Mouse (Mus musculus): ENCODE results near the gene Tmem256. TPM values are rescaled to one million over a fixed set of nuclear protein-coding genes. Genes with fewer than 3 reads are reported as not detected.

Gene Tmem256
- polyA plus RNA-seq, 1 experiment from 2014 or later = 294 TPM

GRCm38 (mm10) chr11:69883527-69884151 lies 45.3 kb downstream of the Tmem256 start:
- no peaks in the 10 kb centered on the region for H3K27me3 ChIP-seq (ENCODE audit: control insufficient read depth, insufficient read depth, low read length)
- WGBS = 86% methylated on average over 8 of the region's 8 CpGs
- no peaks in the 10 kb centered on the region for H3K36me3 ChIP-seq (replicated peaks; ENCODE audit: control insufficient read depth, insufficient read depth, low read depth, low read length)
- H3K4me3 ChIP-seq (ENCODE audit: low read depth, low read length) = no peak overlapping the region
- no peak for ATAC-seq (replicated peaks; ENCODE audit: insufficient number of reproducible peaks, low FRiP score, low TSS enrichment, low read depth)
- 0 out of 2 replicates have a peak, but pooled peaks cover 2% of the 10 kb centered on the region for H3K4me1 ChIP-seq (ENCODE audit: control insufficient read depth, insufficient read depth, low read length)
- no peak for DNase-seq (ENCODE audit: low spot score)
- H3K9me3 ChIP-seq (replicated peaks; ENCODE audit: control insufficient read depth, low read length) = no peaks in the 10 kb centered on the region
- H3K27ac ChIP-seq (replicated peaks; ENCODE audit: low read depth, low read length) = no peak overlapping the region
- no peak overlapping the region for H3K9ac ChIP-seq (replicated peaks; ENCODE audit: low read length)
- no peak overlapping the region for H3K4me2 ChIP-seq (ENCODE audit: low read depth, low read length)

GRCm38 (mm10) chr11:69884240-69884639 lies 45.9 kb downstream of the Tmem256 start:
- Histone ChIP-seq H3K4me2 (ENCODE audit: low read depth, low read length) (no peak overlapping the region), H3K36me3 (replicated peaks; ENCODE audit: control insufficient read depth, insufficient read depth, low read depth, low read length) (no peaks in the 10 kb centered on the region), H3K4me1 (ENCODE audit: control insufficient read depth, insufficient read depth, low read length) (0 out of 2 replicates have a peak, but pooled peaks cover 2% of the 10 kb centered on the region), H3K27me3 (ENCODE audit: control insufficient read depth, insufficient read depth, low read length) (no peaks in the 10 kb centered on the region), H3K9me3 (replicated peaks; ENCODE audit: control insufficient read depth, low read length) (no peaks in the 10 kb centered on the region), H3K27ac (replicated peaks; ENCODE audit: low read depth, low read length) (no peak overlapping the region), H3K9ac (replicated peaks; ENCODE audit: low read length) (peak overlapping the region; percentile 34; the same call in 1 of the 2 replicates), H3K4me3 (ENCODE audit: low read depth, low read length) (no peak overlapping the region)
- WGBS = 86% methylated on average over 9 of the region's 9 CpGs
- DNase-seq (ENCODE audit: low spot score) (no peak), ATAC-seq (replicated peaks; ENCODE audit: insufficient number of reproducible peaks, low FRiP score, low TSS enrichment, low read depth) (no peak)

GRCm38 (mm10) chr11:69884663-69885062 lies 46.3 kb downstream of the Tmem256 start:
- Histone ChIP-seq H3K9me3 (replicated peaks; ENCODE audit: control insufficient read depth, low read length) (no peaks in the 10 kb centered on the region), H3K9ac (replicated peaks; ENCODE audit: low read length) (no peak overlapping the region; the same call in 1 of the 2 replicates), H3K36me3 (replicated peaks; ENCODE audit: control insufficient read depth, insufficient read depth, low read depth, low read length) (no peaks in the 10 kb centered on the region), H3K4me3 (ENCODE audit: low read depth, low read length) (no peak overlapping the region), H3K27me3 (ENCODE audit: control insufficient read depth, insufficient read depth, low read length) (no peaks in the 10 kb centered on the region), H3K27ac (replicated peaks; ENCODE audit: low read depth, low read length) (no peak overlapping the region), H3K4me2 (ENCODE audit: low read depth, low read length) (no peak overlapping the region), H3K4me1 (ENCODE audit: control insufficient read depth, insufficient read depth, low read length) (0 out of 2 replicates have a peak, but pooled peaks cover 2% of the 10 kb centered on the region)
- 81% methylated on average over 8 of the region's 8 CpGs for WGBS
- no peak for DNase-seq (ENCODE audit: low spot score)
- ATAC-seq (replicated peaks; ENCODE audit: insufficient number of reproducible peaks, low FRiP score, low TSS enrichment, low read depth) = no peak

- Histone ChIP-seq H3K4me3 (ENCODE audit: low read depth, low read length) (no peak overlapping the region), H3K4me1 (ENCODE audit: control insufficient read depth, insufficient read depth, low read length) (no peaks in the 10 kb centered on the region), H3K9me3 (replicated peaks; ENCODE audit: control insufficient read depth, low read length) (no peaks in the 10 kb centered on the region), H3K4me2 (ENCODE audit: low read depth, low read length) (no peak overlapping the region), H3K27me3 (ENCODE audit: control insufficient read depth, insufficient read depth, low read length) (no peaks in the 10 kb centered on the region), H3K9ac (replicated peaks; ENCODE audit: low read length) (no peak overlapping the region), H3K27ac (replicated peaks; ENCODE audit: low read depth, low read length) (no peak overlapping the region), H3K36me3 (replicated peaks; ENCODE audit: control insufficient read depth, insufficient read depth, low read depth, low read length) (no peaks in the 10 kb centered on the region)
- DNase-seq (ENCODE audit: low spot score) (no peak), ATAC-seq (replicated peaks; ENCODE audit: insufficient number of reproducible peaks, low FRiP score, low TSS enrichment, low read depth) (no peak)
- WGBS = 78% methylated on average over 8 of the region's 8 CpGs
Observed at GRCm38 (mm10) chr11:69886907-69887635, 48.8 kb downstream of the Tmem256 start.

Small RNAs within 50 kb of the gene (microRNA-seq; reads per million reads assigned to microRNA genes)
- gene Mir6924 (ENCODE audit: borderline number of aligned reads) = not detected

Other genes with a start within 250 kb of the Tmem256 start
- gene Atp1b2, start 232.6 kb upstream of the Tmem256 start, polyA plus RNA-seq (2014; fragmentation: Nextera tagmentation; extraction: Ambion mirVana) = 5.2 and 6.0 TPM in 2 replicates
- 0.14 TPM in 1 of 2 replicates, not detected in the other for gene Shbg, start 220.6 kb upstream of the Tmem256 start, polyA plus RNA-seq (2014; fragmentation: Nextera tagmentation; extraction: Ambion mirVana)
- gene Sat2, start 216.5 kb upstream of the Tmem256 start, polyA plus RNA-seq (2014; fragmentation: Nextera tagmentation; extraction: Ambion mirVana) = 15.0 and 19.4 TPM in 2 replicates
- gene Fxr2, start 205.5 kb upstream of the Tmem256 start, polyA plus RNA-seq (2014; fragmentation: Nextera tagmentation; extraction: Ambion mirVana) = 24.3 and 30.9 TPM in 2 replicates
- not detected in 2 replicates for gene Sox15, start 183.2 kb upstream of the Tmem256 start, polyA plus RNA-seq (2014; fragmentation: Nextera tagmentation; extraction: Ambion mirVana)
- 25.9 and 28.0 TPM in 2 replicates for gene Mpdu1, start 175.9 kb upstream of the Tmem256 start, polyA plus RNA-seq (2014; fragmentation: Nextera tagmentation; extraction: Ambion mirVana)
- 5.5 and 7.6 TPM in 2 replicates for gene Cd68, start 172.4 kb upstream of the Tmem256 start, polyA plus RNA-seq (2014; fragmentation: Nextera tagmentation; extraction: Ambion mirVana)
- gene Eif4a1, start 166.1 kb upstream of the Tmem256 start, polyA plus RNA-seq (2014; fragmentation: Nextera tagmentation; extraction: Ambion mirVana) = 959 and 1,000 TPM in 2 replicates
- 106 and 108 TPM in 2 replicates for gene Senp3, start 156.4 kb upstream of the Tmem256 start, polyA plus RNA-seq (2014; fragmentation: Nextera tagmentation; extraction: Ambion mirVana)
- 0.24 and 0.42 TPM in 2 replicates for gene Tnfsf13, start 152.7 kb upstream of the Tmem256 start, polyA plus RNA-seq (2014; fragmentation: Nextera tagmentation; extraction: Ambion mirVana)
- 3.6 and 4.3 TPM in 2 replicates for gene Tnfsf12, start 142.7 kb upstream of the Tmem256 start, polyA plus RNA-seq (2014; fragmentation: Nextera tagmentation; extraction: Ambion mirVana)
- gene Tnfsfm13, start 142.4 kb upstream of the Tmem256 start, polyA plus RNA-seq (2014; fragmentation: Nextera tagmentation; extraction: Ambion mirVana) = 1.2 and 1.5 TPM in 2 replicates
- 51.4 and 56.5 TPM in 2 replicates for gene Polr2a, start 79.9 kb upstream of the Tmem256 start, polyA plus RNA-seq (2014; fragmentation: Nextera tagmentation; extraction: Ambion mirVana)
- 0.18 TPM in 1 of 2 replicates, not detected in the other for gene Slc35g3, start 76.5 kb upstream of the Tmem256 start, polyA plus RNA-seq (2014; fragmentation: Nextera tagmentation; extraction: Ambion mirVana)
- 1.1 and 1.2 TPM in 2 replicates for gene Zbtb4, start 72.6 kb upstream of the Tmem256 start, polyA plus RNA-seq (2014; fragmentation: Nextera tagmentation; extraction: Ambion mirVana)
- gene Chrnb1, start 42.6 kb upstream of the Tmem256 start, polyA plus RNA-seq (2014; fragmentation: Nextera tagmentation; extraction: Ambion mirVana) = 3.0 and 3.6 TPM in 2 replicates
- 0.92 and 0.97 TPM in 2 replicates for gene Fgf11, start 36.7 kb upstream of the Tmem256 start, polyA plus RNA-seq (2014; fragmentation: Nextera tagmentation; extraction: Ambion mirVana)
- 2.1 and 2.8 TPM in 2 replicates for gene Tmem102, start 32.9 kb upstream of the Tmem256 start, polyA plus RNA-seq (2014; fragmentation: Nextera tagmentation; extraction: Ambion mirVana)
- gene Gm39566, start 23.2 kb upstream of the Tmem256 start, polyA plus RNA-seq (2014; fragmentation: Nextera tagmentation; extraction: Ambion mirVana) = not detected in 2 replicates
- not detected in 2 replicates for gene Spem2, start 20.0 kb upstream of the Tmem256 start, polyA plus RNA-seq (2014; fragmentation: Nextera tagmentation; extraction: Ambion mirVana)
- gene Spem1, start 16.3 kb upstream of the Tmem256 start, polyA plus RNA-seq (2014; fragmentation: Nextera tagmentation; extraction: Ambion mirVana) = 0.27 TPM in 1 of 2 replicates, not detected in the other
- 8.2 and 9.1 TPM in 2 replicates for gene Nlgn2, start 730 bp upstream of the Tmem256 start, polyA plus RNA-seq (2014; fragmentation: Nextera tagmentation; extraction: Ambion mirVana)
- gene Plscr3, start 7.9 kb downstream of the Tmem256 start, polyA plus RNA-seq (2014; fragmentation: Nextera tagmentation; extraction: Ambion mirVana) = 90.0 and 102 TPM in 2 replicates
- gene Tnk1, start 20.2 kb downstream of the Tmem256 start, polyA plus RNA-seq (2014; fragmentation: Nextera tagmentation; extraction: Ambion mirVana) = 1.1 and 1.9 TPM in 2 replicates
- not detected in 2 replicates for gene Tmem95, start 39.5 kb downstream of the Tmem256 start, polyA plus RNA-seq (2014; fragmentation: Nextera tagmentation; extraction: Ambion mirVana)
- gene Kctd11, start 42.9 kb downstream of the Tmem256 start, polyA plus RNA-seq (2014; fragmentation: Nextera tagmentation; extraction: Ambion mirVana) = 3.2 and 3.5 TPM in 2 replicates
- 0.56 and 0.60 TPM in 2 replicates for gene Acap1, start 57.0 kb downstream of the Tmem256 start, polyA plus RNA-seq (2014; fragmentation: Nextera tagmentation; extraction: Ambion mirVana)
- gene 2810408A11Rik, start 62.5 kb downstream of the Tmem256 start, polyA plus RNA-seq (2014; fragmentation: Nextera tagmentation; extraction: Ambion mirVana) = 17.6 and 20.7 TPM in 2 replicates
- 11.5 and 13.8 TPM in 2 replicates for gene Neurl4, start 62.6 kb downstream of the Tmem256 start, polyA plus RNA-seq (2014; fragmentation: Nextera tagmentation; extraction: Ambion mirVana)
- 76.2 and 81.8 TPM in 2 replicates for gene Gps2, start 75.4 kb downstream of the Tmem256 start, polyA plus RNA-seq (2014; fragmentation: Nextera tagmentation; extraction: Ambion mirVana)
- gene Eif5a, start 83.4 kb downstream of the Tmem256 start, polyA plus RNA-seq (2014; fragmentation: Nextera tagmentation; extraction: Ambion mirVana) = 2,030 and 2,067 TPM in 2 replicates
- 5.5 and 6.6 TPM in 2 replicates for gene Ybx2, start 97.3 kb downstream of the Tmem256 start, polyA plus RNA-seq (2014; fragmentation: Nextera tagmentation; extraction: Ambion mirVana)
- gene Slc2a4, start 109.7 kb downstream of the Tmem256 start, polyA plus RNA-seq (2014; fragmentation: Nextera tagmentation; extraction: Ambion mirVana) = 20.2 and 20.5 TPM in 2 replicates
- 17.1 and 22.0 TPM in 2 replicates for gene Cldn7, start 126.3 kb downstream of the Tmem256 start, polyA plus RNA-seq (2014; fragmentation: Nextera tagmentation; extraction: Ambion mirVana)
- gene Ctdnep1, start 142.6 kb downstream of the Tmem256 start, polyA plus RNA-seq (2014; fragmentation: Nextera tagmentation; extraction: Ambion mirVana) = 26.2 and 26.5 TPM in 2 replicates
- gene Elp5, start 144.0 kb downstream of the Tmem256 start, polyA plus RNA-seq (2014; fragmentation: Nextera tagmentation; extraction: Ambion mirVana) = 156 and 157 TPM in 2 replicates
- gene Gabarap, start 152.6 kb downstream of the Tmem256 start, polyA plus RNA-seq (2014; fragmentation: Nextera tagmentation; extraction: Ambion mirVana) = 474 and 509 TPM in 2 replicates
- 57.7 and 58.0 TPM in 2 replicates for gene Phf23, start 157.3 kb downstream of the Tmem256 start, polyA plus RNA-seq (2014; fragmentation: Nextera tagmentation; extraction: Ambion mirVana)
- gene Dvl2, start 162.1 kb downstream of the Tmem256 start, polyA plus RNA-seq (2014; fragmentation: Nextera tagmentation; extraction: Ambion mirVana) = 34.9 and 35.7 TPM in 2 replicates
- gene Acadvl, start 176.9 kb downstream of the Tmem256 start, polyA plus RNA-seq (2014; fragmentation: Nextera tagmentation; extraction: Ambion mirVana) = 54.2 and 57.6 TPM in 2 replicates
- 7.6 and 11.2 TPM in 2 replicates for gene Dlg4, start 178.4 kb downstream of the Tmem256 start, polyA plus RNA-seq (2014; fragmentation: Nextera tagmentation; extraction: Ambion mirVana)
- 0.46 and 0.95 TPM in 2 replicates for gene Asgr1, start 215.6 kb downstream of the Tmem256 start, polyA plus RNA-seq (2014; fragmentation: Nextera tagmentation; extraction: Ambion mirVana)